Mouse (Mus musculus) brown adipose tissue, adult 24 weeks (tissue): ENCODE results near the gene Phldb3. TPM values are rescaled to one million over a fixed set of nuclear protein-coding genes. Genes with fewer than 3 reads are reported as not detected.

ENCODE experiments used
- H3K27ac ChIP-seq: fragments of 200-500 bp; replicated peaks from 2 replicates; pipeline ENCODE4 v1.5.1; 2012; ENCODE audit warnings: low read depth, mild to moderate bottlenecking, low read length
- H3K4me1 ChIP-seq: fragments of 200-500 bp; 2 replicates; pipeline ENCODE4 v1.6.1; 2012; ENCODE audit warnings: low read length, mixed read lengths; ENCODE audit not compliant: control insufficient read depth, insufficient read depth, insufficient read length
- H3K4me3 ChIP-seq: fragments of 200-500 bp; 2 replicates; pipeline ENCODE4 v1.5.1; 2012; ENCODE audit warnings: low read depth, mild to moderate bottlenecking, low read length, moderate library complexity; ENCODE audit not compliant: insufficient read depth
- polyA plus RNA-seq: library from polyadenylated mRNA; stranded (reverse); fragments of >200 nt; gene quantifications from 2 replicates; pipeline ENCODE4 v1.2.4, GENCODE M21; 2012; ENCODE audit not compliant: missing spikeins, insufficient read depth, insufficient read length

The Phldb3 gene
- polyA plus RNA-seq, 1 experiment, result not detected

GRCm38 (mm10) chr7:24587330-24588105, 23.0 kb upstream of the Phldb3 start, which contains the start of the genes Ethe1 and Zfp575:
Gene Ethe1, plus strand, starts transcription at chr7:24587543.
Gene Zfp575, minus strand, starts transcription at chr7:24587641.
- Histone ChIP-seq H3K4me1 (peaks cover 4% of the 10 kb centered on the region; the same call in 1 of the 2 replicates), H3K27ac (no peak within 1 kb of the TSS), H3K4me3 (peak within 1 kb of the TSS; percentile 29; the same call in 1 of the 2 replicates)

- Histone ChIP-seq H3K27ac (no peak overlapping the region), H3K4me1 (peaks cover 6% of the 10 kb centered on the region; the same call in 1 of the 2 replicates), H3K4me3 (no peak overlapping the region)
These were observed 22.2 kb upstream of the Phldb3 start for GRCm38 (mm10) chr7:24588336-24588735.

GRCm38 (mm10) chr7:24591735-24592134, 18.8 kb upstream of the Phldb3 start:
- H3K4me1 ChIP-seq, result peaks cover 6% of the 10 kb centered on the region; the same call in 1 of the 2 replicates
- H3K27ac ChIP-seq, result no peak overlapping the region
- H3K4me3 ChIP-seq, result no peak overlapping the region

GRCm38 (mm10) chr7:24592163-24592562, 18.4 kb upstream of the Phldb3 start:
- H3K4me1 ChIP-seq, result peaks cover 6% of the 10 kb centered on the region; the same call in 1 of the 2 replicates

GRCm38 (mm10) chr7:24592781-24593180, 17.8 kb upstream of the Phldb3 start:
- H3K27ac ChIP-seq, result no peak overlapping the region
- H3K4me3 ChIP-seq, result no peak overlapping the region
- peaks cover 6% of the 10 kb centered on the region; the same call in 1 of the 2 replicates for H3K4me1 ChIP-seq

More at GRCm38 (mm10) chr7:24592163-24592562, 18.4 kb upstream of the Phldb3 start:
- Histone ChIP-seq H3K4me3 (no peak overlapping the region), H3K27ac (no peak overlapping the region)

GRCm38 (mm10) chr7:24593621-24594308, 16.8 kb upstream of the Phldb3 start:
- peak overlapping the region; percentile 90 for H3K4me3 ChIP-seq
- no peak overlapping the region for H3K27ac ChIP-seq
- 0 out of 2 replicates have a peak, but pooled peaks cover 2% of the 10 kb centered on the region for H3K4me1 ChIP-seq

GRCm38 (mm10) chr7:24594309-24594803, 16.2 kb upstream of the Phldb3 start:
- Histone ChIP-seq H3K4me3 (peak overlapping the region; percentile 90), H3K27ac (no peak overlapping the region), H3K4me1 (0 out of 2 replicates have a peak, but pooled peaks cover 2% of the 10 kb centered on the region)

- H3K4me3 ChIP-seq, result no peak overlapping the region
- H3K27ac ChIP-seq, result no peak overlapping the region
- H3K4me1 ChIP-seq, result 0 out of 2 replicates have a peak, but pooled peaks cover 2% of the 10 kb centered on the region
These were observed 15.1 kb upstream of the Phldb3 start for GRCm38 (mm10) chr7:24595464-24595863.

GRCm38 (mm10) chr7:24598121-24598520, 12.4 kb upstream of the Phldb3 start:
- Histone ChIP-seq H3K4me1 (0 out of 2 replicates have a peak, but pooled peaks cover 2% of the 10 kb centered on the region), H3K27ac (no peak overlapping the region), H3K4me3 (no peak overlapping the region)

- Histone ChIP-seq H3K27ac (no peak overlapping the region), H3K4me3 (no peak overlapping the region)
These were observed 11.1 kb upstream of the Phldb3 start for GRCm38 (mm10) chr7:24599211-24600067.

GRCm38 (mm10) chr7:24600941-24601597, 9.5 kb upstream of the Phldb3 start:
- Histone ChIP-seq H3K27ac (no peak overlapping the region), H3K4me3 (no peak overlapping the region)

More at GRCm38 (mm10) chr7:24599211-24600067, 11.1 kb upstream of the Phldb3 start:
- H3K4me1 ChIP-seq, result no peaks in the 10 kb centered on the region

GRCm38 (mm10) chr7:24605561-24605960, 5.0 kb upstream of the Phldb3 start:
- Histone ChIP-seq H3K27ac (no peak overlapping the region), H3K4me1 (no peaks in the 10 kb centered on the region), H3K4me3 (no peak overlapping the region)

More at GRCm38 (mm10) chr7:24600941-24601597, 9.5 kb upstream of the Phldb3 start:
- no peaks in the 10 kb centered on the region for H3K4me1 ChIP-seq

- no peak overlapping the region for H3K27ac ChIP-seq
- no peak overlapping the region for H3K4me3 ChIP-seq
- H3K4me1 ChIP-seq, result no peaks in the 10 kb centered on the region; the same call in 1 of the 2 replicates
These were observed 4.5 kb upstream of the Phldb3 start for GRCm38 (mm10) chr7:24606046-24606445.

- Histone ChIP-seq H3K27ac (no peak overlapping the region), H3K4me1 (peaks cover 2% of the 10 kb centered on the region; the same call in 1 of the 2 replicates), H3K4me3 (peak overlapping the region; percentile 23)
These were observed 2.5 kb upstream of the Phldb3 start for GRCm38 (mm10) chr7:24608017-24608416.
